Comparison of ENCODE assay signal across 8 mouse cellular contexts in genomic region chr19:12009501-12010280, GRCm38 (mm10). TPM values are rescaled to one million over a fixed set of nuclear protein-coding genes. Genes with fewer than 3 reads are reported as not detected.
DNase-seq lines count a peak whose midpoint lies in the region; ATAC-seq and TF ChIP-seq lines count a peak whose summit lies in the region.

No protein-coding gene starts in this region.

- no peak for TF ChIP-seq CTCF in cortical plate, adult 2 months (IDR thresholded peaks at IDR 0.05; ENCODE audit: extremely low read depth, insufficient read depth, low read length)
- TF ChIP-seq CTCF in spleen, adult 2 months (IDR thresholded peaks at IDR 0.05; ENCODE audit: extremely low read depth, insufficient read depth, insufficient read length, insufficient replicate concordance): no peak

- peak overlapping the region; percentile 77 for H3K4me3 ChIP-seq in cortical plate, adult 2 months (ENCODE audit: insufficient read depth, low read length)
- peak overlapping the region; percentile 61 for H3K4me3 ChIP-seq in intestine, embryonic 16.5 days (ENCODE audit: low read length)
- peak overlapping the region; percentile 66 for H3K4me3 ChIP-seq in limb, embryonic 10.5 days
- peak overlapping the region; percentile 55 for H3K4me3 ChIP-seq in midbrain, embryonic 12.5 days
- peak overlapping the region; percentile 75 for H3K4me3 ChIP-seq in spleen, adult 2 months (ENCODE audit: extremely low read depth, insufficient read depth, insufficient read length)

- H3K4me1 ChIP-seq in cortical plate, adult 2 months (ENCODE audit: control insufficient read depth, insufficient read depth, low read length): 0 out of 2 replicates have a peak, but pooled peaks cover 2% of the 10 kb centered on the region
- peaks cover 5% of the 10 kb centered on the region; the same call in 1 of the 2 replicates for H3K4me1 ChIP-seq in intestine, embryonic 16.5 days (ENCODE audit: control insufficient read depth, insufficient read depth, low read length)
- H3K4me1 ChIP-seq in limb, embryonic 10.5 days: peaks cover 25% of the 10 kb centered on the region
- H3K4me1 ChIP-seq in midbrain, embryonic 12.5 days: peaks cover 6% of the 10 kb centered on the region
- H3K4me1 ChIP-seq in spleen, adult 2 months (ENCODE audit: control insufficient read depth, insufficient read depth, insufficient read length): peaks cover 7% of the 10 kb centered on the region; the same call in 1 of the 2 replicates

- no peaks in the 10 kb centered on the region for H3K9me3 ChIP-seq in intestine, embryonic 16.5 days (ENCODE audit: control insufficient read depth, low read length)
- H3K9me3 ChIP-seq in limb, embryonic 10.5 days (replicated peaks): no peaks in the 10 kb centered on the region
- no peaks in the 10 kb centered on the region for H3K9me3 ChIP-seq in midbrain, embryonic 12.5 days

- H3K27me3 ChIP-seq in intestine, embryonic 16.5 days (replicated peaks; ENCODE audit: control insufficient read depth, insufficient read depth, low read length): no peaks in the 10 kb centered on the region
- no peaks in the 10 kb centered on the region for H3K27me3 ChIP-seq in limb, embryonic 10.5 days (ENCODE audit: low read depth, poor library complexity, severe bottlenecking)
- no peaks in the 10 kb centered on the region for H3K27me3 ChIP-seq in midbrain, embryonic 12.5 days
- H3K27me3 ChIP-seq in spleen, adult 2 months (ENCODE audit: control insufficient read depth, insufficient read depth, low read length): no peaks in the 10 kb centered on the region

- H3K4me2 ChIP-seq in intestine, embryonic 16.5 days (ENCODE audit: low read depth, low read length): peak overlapping the region; percentile 78
- H3K4me2 ChIP-seq in midbrain, embryonic 12.5 days (replicated peaks): peak overlapping the region; percentile 60

- WGBS in intestine, embryonic 16.5 days: 1% methylated on average over 24 of the region's 24 CpGs
- under 1% methylated on average over 24 of the region's 24 CpGs for WGBS in limb, embryonic 10.5 days
- WGBS in midbrain, embryonic 12.5 days: under 1% methylated on average over 24 of the region's 24 CpGs
- 4% methylated on average over 24 of the region's 24 CpGs for WGBS in spleen, adult 2 months

- peak; percentile 17 for ATAC-seq in intestine, embryonic 16.5 days
- no peak for ATAC-seq in midbrain, embryonic 12.5 days (ENCODE audit: low FRiP score, low read depth)

- H3K27ac ChIP-seq in cortical plate, adult 2 months (ENCODE audit: insufficient read depth, low read length): peak overlapping the region; percentile 34
- H3K27ac ChIP-seq in intestine, embryonic 16.5 days (ENCODE audit: low read length): peak overlapping the region; percentile 94
- H3K27ac ChIP-seq in limb, embryonic 10.5 days: peak overlapping the region; percentile 89
- H3K27ac ChIP-seq in midbrain, embryonic 12.5 days (replicated peaks): peak overlapping the region; percentile 87
- H3K27ac ChIP-seq in spleen, adult 2 months (ENCODE audit: insufficient read depth, low read length): peak overlapping the region; percentile 74

- TF ChIP-seq POLR2A in cortical plate, adult 2 months (IDR thresholded peaks at IDR 0.05; ENCODE audit: extremely low read depth, insufficient read depth, low read length): no peak
- no peak for TF ChIP-seq POLR2A in spleen, adult 2 months (IDR thresholded peaks at IDR 0.05; ENCODE audit: low read depth, low read length)

- peak; percentile 40 for DNase-seq in ovary, adult 18-20 months (ENCODE audit: low spot score)
- DNase-seq in ovary, postnatal 10 days (ENCODE audit: low spot score): no peak
- DNase-seq in gastrocnemius, postnatal 36 days: peak; percentile 44 to 53
- DNase-seq in limb, embryonic 10.5 days (ENCODE audit: low spot score): peak; percentile 76
- DNase-seq in spleen, adult 2 months (ENCODE audit: low read depth in 1 of 2, low spot score in 2 of 2): peak in 1 of 2 experiments; percentile 41

- H3K36me3 ChIP-seq in intestine, embryonic 16.5 days (ENCODE audit: control insufficient read depth, insufficient read depth, low read length): no peaks in the 10 kb centered on the region
- H3K36me3 ChIP-seq in limb, embryonic 10.5 days: no peaks in the 10 kb centered on the region
- no peaks in the 10 kb centered on the region for H3K36me3 ChIP-seq in midbrain, embryonic 12.5 days
- H3K36me3 ChIP-seq in spleen, adult 2 months (ENCODE audit: control insufficient read depth, insufficient read depth, low read length): no peaks in the 10 kb centered on the region

- intact Hi-C loops in gastrocnemius, postnatal 36 days (cut with DNase I): loop anchor here (2.0 to 10.0 kb wide), 3 partner anchors 42 to 785 kb away; partner anchors contain the start of genes Lpxn, Osbp, Patl1 and Zfp91

- H3K9ac ChIP-seq in intestine, embryonic 16.5 days (ENCODE audit: low read depth, low read length): peak overlapping the region; percentile 75
- peak overlapping the region; percentile 64 for H3K9ac ChIP-seq in midbrain, embryonic 12.5 days (replicated peaks)

RNA-seq across cellular contexts. Expression of gene Olfr1423, which starts 31.4 kb away (rescaled TPM):
- polyA plus RNA-seq in cortical plate, adult 2 months (2012; rRNA removed): not detected in 2 replicates
- not detected for total RNA-seq in gastrocnemius, postnatal 36 days (2021)
- polyA plus RNA-seq in intestine, embryonic 16.5 days (2015; fragmentation: Nextera tagmentation; extraction: Ambion mirVana): not detected in 2 replicates
- polyA plus RNA-seq in limb, embryonic 10.5 days (2016; fragmentation: Nextera tagmentation; extraction: Ambion mirVana): 0.05 and 0.06 TPM in 2 replicates
- 0.04 TPM in 1 of 2 replicates, not detected in the other for polyA plus RNA-seq in midbrain, embryonic 12.5 days (2016; fragmentation: Nextera tagmentation; extraction: Ambion mirVana)
- not detected in 2 replicates for polyA plus RNA-seq in spleen, adult 2 months (2012; rRNA removed)

RNA-seq across cellular contexts. Expression of gene Osbp, which starts 44.0 kb away (rescaled TPM):
- 36.0 and 37.1 TPM in 2 replicates for polyA plus RNA-seq in cortical plate, adult 2 months (2012; rRNA removed)
- total RNA-seq in gastrocnemius, postnatal 36 days (2021): 10 to 100 TPM; 57.0 to 60.8 TPM
- 3.3 and 3.8 TPM in 2 replicates for polyA plus RNA-seq in intestine, embryonic 16.5 days (2015; fragmentation: Nextera tagmentation; extraction: Ambion mirVana)
- polyA plus RNA-seq in limb, embryonic 10.5 days (2016; fragmentation: Nextera tagmentation; extraction: Ambion mirVana): 3.3 and 3.4 TPM in 2 replicates
- 4.7 and 5.0 TPM in 2 replicates for polyA plus RNA-seq in midbrain, embryonic 12.5 days (2016; fragmentation: Nextera tagmentation; extraction: Ambion mirVana)
- polyA plus RNA-seq in spleen, adult 2 months (2012; rRNA removed): 9.5 and 9.6 TPM in 2 replicates

RNA-seq across cellular contexts. Expression of gene Olfr1424, which starts 52.8 kb away (rescaled TPM):
- not detected in 2 replicates for polyA plus RNA-seq in cortical plate, adult 2 months (2012; rRNA removed)
- not detected for total RNA-seq in gastrocnemius, postnatal 36 days (2021)
- not detected in 2 replicates for polyA plus RNA-seq in intestine, embryonic 16.5 days (2015; fragmentation: Nextera tagmentation; extraction: Ambion mirVana)
- polyA plus RNA-seq in limb, embryonic 10.5 days (2016; fragmentation: Nextera tagmentation; extraction: Ambion mirVana): not detected in 2 replicates
- polyA plus RNA-seq in midbrain, embryonic 12.5 days (2016; fragmentation: Nextera tagmentation; extraction: Ambion mirVana): not detected in 2 replicates
- not detected in 2 replicates for polyA plus RNA-seq in spleen, adult 2 months (2012; rRNA removed)

Comparison
In these comparisons a context has a peak if more than half of its experiments do, and no peak if none do; other contexts are left out.
1. H3K27ac ChIP-seq: peak in every context shown above with its lines; median percentile 94 in intestine, embryonic 16.5 days; 89 in limb, embryonic 10.5 days; 87 in midbrain, embryonic 12.5 days; 74 in spleen, adult 2 months; 34 in cortical plate, adult 2 months.